Mouse (Mus musculus) 3134 (cell line): ENCODE measurements around the gene Tdpoz2.
"Not testable (repeated sequence)": the region's sequence is repeated elsewhere in the genome, so short reads cannot be mapped to it uniquely, and the experiment has no call there.

Experiments
- DNase-seq: peaks from one replicate; pipeline ENCODE4 v3.0.0-alpha.2; 2011; ENCODE audit warnings: low spot score; ENCODE audit not compliant: insufficient read length; ENCODE audit errors: extremely low read depth

Gene Tdpoz2

GRCm38 (mm10) chr3:93652586-93652985 is at the start of gene Tdpoz2:
Gene Tdpoz2, minus strand, starts transcription at chr3:93652686.
- no peak for DNase-seq

DNA sequence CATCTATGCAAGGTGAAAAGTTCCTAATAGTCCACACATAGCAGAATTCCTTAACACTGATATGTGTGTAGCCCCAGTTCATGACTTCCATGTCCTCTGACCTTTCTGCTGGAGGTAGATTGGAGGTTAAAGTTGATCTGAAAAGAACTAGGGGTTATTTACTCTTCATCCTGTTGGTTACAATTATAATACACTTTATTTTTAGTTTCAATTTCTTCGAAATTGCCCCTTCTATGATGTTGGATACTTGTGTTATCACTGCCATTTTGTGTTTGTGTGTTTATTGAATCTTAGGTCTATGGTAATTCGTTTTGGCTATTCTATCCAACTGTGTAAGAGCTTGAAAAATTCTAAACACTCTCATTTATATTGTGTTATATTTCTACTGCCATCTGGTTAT is 40.5 kb upstream of the Tdpoz2 start, which contains the start of gene Gm37596:
Gene Gm37596 (minus strand): TSS at position 101 of the 400 bp plus-strand sequence.
- not testable (repeated sequence) for DNase-seq

DNA sequence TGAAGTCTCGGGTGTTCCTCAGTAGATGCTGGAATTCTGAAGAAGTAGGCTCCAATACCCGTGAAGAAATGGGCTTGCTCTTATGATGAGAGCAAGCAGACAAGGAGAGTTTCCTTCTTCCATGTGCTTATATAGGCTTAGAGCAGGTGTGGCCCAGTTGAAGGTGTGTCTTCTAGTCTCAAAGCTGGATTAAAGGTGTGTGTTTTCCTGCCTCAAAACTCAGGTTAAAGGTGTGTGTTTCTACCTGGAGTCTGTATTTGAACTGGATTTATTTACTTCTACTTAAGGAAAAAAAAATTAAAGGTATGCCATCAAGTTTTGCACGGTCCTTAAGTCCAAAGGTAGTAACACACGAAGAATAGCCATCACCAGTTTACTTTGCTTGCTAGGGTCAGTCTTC is 23.7 kb upstream of the Tdpoz2 start, which contains the start of gene Tdpoz1:
Gene Tdpoz1 (minus strand): TSS at position 101 of the 400 bp plus-strand sequence.
- not testable (repeated sequence) for DNase-seq

GRCm38 (mm10) chr3:93670805-93671503 is 18.5 kb upstream of the Tdpoz2 start:
- DNase-seq, result not testable (repeated sequence)

DNA sequence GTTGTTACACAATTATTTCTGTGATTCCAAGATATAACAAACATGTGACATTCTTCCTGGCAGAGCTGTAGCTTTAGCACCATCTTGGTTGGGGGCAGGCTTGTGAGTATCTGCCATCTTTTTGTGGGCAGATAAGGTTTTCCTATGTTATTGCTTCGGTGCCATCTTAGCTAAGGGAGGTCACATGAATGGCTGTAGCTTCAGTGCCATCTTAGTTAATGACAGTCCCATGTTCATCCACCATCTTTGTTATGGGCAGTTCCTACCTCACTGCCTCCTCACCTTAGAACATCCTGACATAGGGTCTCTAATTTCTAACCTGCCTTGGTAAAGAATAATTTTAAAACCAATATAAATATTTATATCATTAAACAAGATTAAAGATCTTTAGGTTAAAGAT is 1.8 kb upstream of the Tdpoz2 start:
- DNase-seq, result no peak

GRCm38 (mm10) chr3:93630917-93631714 is 21.4 kb downstream of the Tdpoz2 start:
- not testable (repeated sequence) for DNase-seq

DNA sequence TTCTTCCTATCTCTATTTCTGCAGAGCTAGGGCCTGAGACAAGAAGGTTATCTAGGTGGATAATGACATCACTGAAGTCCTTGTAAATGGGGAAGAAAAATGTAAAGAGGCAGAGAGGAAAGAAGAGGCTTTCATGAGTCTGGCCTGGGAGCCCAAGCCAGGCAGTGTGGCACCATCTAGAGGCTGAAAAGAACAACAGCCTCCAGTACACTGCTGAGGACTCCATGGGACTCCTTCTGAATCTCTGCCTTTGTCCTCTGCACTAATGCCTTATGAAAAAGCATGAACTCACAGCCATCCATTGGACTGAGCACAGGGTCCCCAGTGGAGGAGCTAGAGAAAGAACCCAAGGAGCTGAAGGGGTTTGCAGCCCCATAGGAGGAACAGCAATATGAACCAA is 43.5 kb downstream of the Tdpoz2 start:
- DNase-seq, result peak; percentile 33

DNA sequence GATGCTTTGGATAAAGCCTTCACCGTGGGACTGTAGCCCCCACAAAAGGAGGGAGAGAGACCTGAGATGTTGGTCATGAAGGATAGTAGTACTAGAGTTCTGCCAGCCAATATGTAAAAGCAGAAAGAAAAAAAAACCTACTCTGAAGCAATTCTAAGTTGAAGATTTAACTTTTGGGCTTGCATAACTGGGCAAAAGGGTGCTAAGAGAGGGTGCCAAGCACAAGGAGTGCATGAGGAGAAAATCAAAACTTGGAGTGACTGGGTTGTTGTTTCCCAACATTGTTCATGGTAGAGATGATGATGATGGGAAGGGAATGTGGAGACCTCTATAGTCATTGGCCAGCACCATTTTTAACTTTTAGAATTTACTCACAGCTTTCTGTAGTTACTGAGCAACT is 50.6 kb downstream of the Tdpoz2 start:
- DNase-seq, result no peak
